Mouse (Mus musculus) kidney, postnatal 0 days (tissue): ENCODE data around the gene Cd9. TPM values are rescaled to one million over a fixed set of nuclear protein-coding genes. Genes with fewer than 3 reads are reported as not detected.

Source experiments
- ATAC-seq: fragments of 200-750 bp; cut with Nextera tagmentation; replicated peaks from 2 replicates; pipeline ENCODE4 v1.8.0; 2017; ENCODE audit warnings: low read depth, moderate number of reproducible peaks, moderate TSS enrichment, moderate library complexity; ENCODE audit not compliant: low FRiP score
- DNase-seq: peaks from one replicate; pipeline ENCODE4 v3.0.0-alpha.2; 2016; ENCODE audit warnings: low spot score
- H3K27ac ChIP-seq: fragments of 300-500 bp; sonication (generic); 2 replicates; pipeline ENCODE4 v1.5.1; 2014; ENCODE audit warnings: mild to moderate bottlenecking
- H3K27me3 ChIP-seq: fragments of 300-500 bp; sonication (generic); 2 replicates; pipeline ENCODE4 v1.6.1; 2014; ENCODE audit warnings: low read length, mixed read lengths; ENCODE audit not compliant: insufficient read depth
- H3K36me3 ChIP-seq: fragments of 300-500 bp; sonication (generic); 2 replicates; pipeline ENCODE4 v1.6.1; 2014; ENCODE audit warnings: low read length, mixed read lengths; ENCODE audit not compliant: insufficient read depth
- H3K4me1 ChIP-seq: fragments of 300-500 bp; sonication (generic); replicated peaks from 2 replicates; pipeline ENCODE4 v1.6.1; 2014; ENCODE audit warnings: antibody characterized with exemption, low read length, mixed read lengths; ENCODE audit not compliant: insufficient read depth
- H3K4me2 ChIP-seq: fragments of 300-500 bp; sonication (generic); 2 replicates; pipeline ENCODE4 v1.6.1; 2014; ENCODE audit warnings: mild to moderate bottlenecking, low read length, moderate library complexity, mixed read lengths
- H3K4me3 ChIP-seq: fragments of 300-500 bp; sonication (generic); replicated peaks from 2 replicates; pipeline ENCODE4 v1.5.1; 2014; ENCODE audit warnings: low read depth, low read length
- H3K9ac ChIP-seq: fragments of 300-500 bp; sonication (generic); 2 replicates; pipeline ENCODE4 v1.6.1; 2014; ENCODE audit warnings: low read depth, low read length
- H3K9me3 ChIP-seq: fragments of 300-500 bp; sonication (generic); replicated peaks from 2 replicates; pipeline ENCODE4 v1.6.1; 2016; ENCODE audit warnings: low read length, inconsistent platforms, mixed read lengths
- CTCF ChIP-seq: IDR thresholded peaks from 2 replicates; pipeline ENCODE4 v1.5.1; 2016; ENCODE audit warnings: antibody characterized with exemption, low read depth, mild to moderate bottlenecking, moderate library complexity
- WGBS: fragments of 180-500 bp; shearing (Covaris S2); extraction: QIAGEN DNeasy Blood & Tissue Kit; methylation state at CpG from one replicate; pipeline ENCODE4 v1.1.7; 2014; 5-methylcytosine and 5-hydroxymethylcytosine counted together
- polyA plus RNA-seq: library from polyadenylated mRNA; unstranded; fragments of >200 nt; fragmentation: Nextera tagmentation; extraction: Ambion mirVana; gene quantifications from 2 replicates; pipeline ENCODE4 v1.2.1, GENCODE M21; 2015

Gene Cd9
- polyA plus RNA-seq, 1 experiment from 2014 or later = 278 TPM

DNA sequence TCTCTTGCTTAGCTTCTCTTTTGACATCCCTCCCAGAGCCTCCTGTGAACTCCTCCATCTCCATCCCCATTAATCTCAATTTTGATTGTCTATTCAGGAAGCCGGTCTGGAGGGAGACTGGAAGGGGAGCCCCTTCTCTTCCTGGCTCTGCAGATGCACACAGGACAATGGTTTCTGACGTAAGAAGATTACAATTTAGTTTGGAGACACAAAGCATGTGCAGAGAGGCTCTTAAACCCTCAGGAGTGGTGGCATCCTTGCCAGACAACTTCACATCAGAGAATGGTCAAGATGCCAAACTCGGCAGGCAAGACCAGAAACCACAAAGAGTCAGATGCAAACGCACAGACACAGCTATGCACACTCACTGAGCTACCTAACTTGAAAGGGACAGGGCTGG is 22.7 kb downstream of the Cd9 start:
- no peak for DNase-seq
- H3K27ac ChIP-seq = 0 out of 2 replicates have a peak overlapping the region, but pooled peaks have one; percentile 31
- H3K4me1 ChIP-seq = peaks cover 26% of the 10 kb centered on the region

DNA sequence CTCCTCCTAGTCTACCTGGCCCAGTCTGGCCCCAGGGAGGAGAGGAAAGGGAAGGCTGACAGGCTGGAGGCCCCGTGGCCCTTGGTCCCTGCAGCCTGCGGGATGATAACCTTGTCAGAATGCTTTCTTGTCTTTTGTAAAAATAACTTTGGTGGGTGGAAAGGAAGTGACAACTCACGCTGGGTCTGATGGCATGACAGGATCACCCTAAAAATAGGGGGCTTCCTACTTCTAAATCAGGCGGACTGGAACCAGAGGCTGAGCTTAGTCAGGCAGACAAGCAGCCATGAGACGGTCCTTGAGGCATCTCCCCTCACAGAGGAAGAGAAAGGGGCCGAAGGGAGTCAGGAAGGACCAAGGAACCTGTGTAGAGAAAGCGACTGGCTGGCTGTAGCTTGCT is 23.3 kb downstream of the Cd9 start:
- H3K27ac ChIP-seq = 0 out of 2 replicates have a peak overlapping the region, but pooled peaks have one; percentile 31
- no peaks in the 10 kb centered on the region for H3K9me3 ChIP-seq
- no peak overlapping the region for H3K4me2 ChIP-seq
- H3K36me3 ChIP-seq = no peaks in the 10 kb centered on the region
- 70% methylated on average over 7 of the region's 7 CpGs for WGBS
- no peak overlapping the region for H3K4me3 ChIP-seq
- no peaks in the 10 kb centered on the region for H3K27me3 ChIP-seq
- DNase-seq (no peak), ATAC-seq (no peak)
- peaks cover 21% of the 10 kb centered on the region for H3K4me1 ChIP-seq
- TF ChIP-seq CTCF = no peak
- no peak overlapping the region for H3K9ac ChIP-seq

More for the DNA sequence above, 22.7 kb downstream of the Cd9 start:
- H3K36me3 ChIP-seq = no peaks in the 10 kb centered on the region
- 50% methylated on average over 4 of the region's 4 CpGs for WGBS
- H3K4me3 ChIP-seq = no peak overlapping the region
- no peaks in the 10 kb centered on the region for H3K27me3 ChIP-seq
- ATAC-seq = no peak
- H3K9me3 ChIP-seq = no peaks in the 10 kb centered on the region
- no peak for TF ChIP-seq CTCF
- H3K9ac ChIP-seq = no peak overlapping the region
- H3K4me2 ChIP-seq = no peak overlapping the region

DNA sequence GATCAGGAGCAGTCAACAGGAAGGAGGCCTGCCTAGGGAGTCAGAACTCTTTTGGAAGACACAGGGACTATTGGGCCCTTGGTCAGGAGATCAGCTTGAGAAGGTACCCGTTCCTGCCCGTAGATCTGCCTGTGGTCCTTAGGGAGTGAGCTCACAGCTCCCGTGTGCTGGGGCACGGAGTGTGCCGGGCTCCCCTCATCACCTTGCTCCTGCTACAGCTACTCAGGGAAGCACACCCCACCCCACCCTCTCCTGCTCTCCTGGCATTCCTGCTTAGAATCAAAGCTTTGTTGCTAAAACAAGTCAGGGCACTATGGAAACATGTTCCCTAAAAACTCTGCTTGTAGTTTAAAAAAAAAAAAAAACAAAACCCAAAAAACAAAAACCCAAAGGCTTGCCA is 24.0 kb downstream of the Cd9 start:
- Histone ChIP-seq H3K9me3 (no peaks in the 10 kb centered on the region), H3K4me2 (no peak overlapping the region), H3K27me3 (no peaks in the 10 kb centered on the region), H3K9ac (no peak overlapping the region), H3K4me3 (no peak overlapping the region), H3K36me3 (no peaks in the 10 kb centered on the region), H3K4me1 (peaks cover 21% of the 10 kb centered on the region), H3K27ac (no peak overlapping the region)
- WGBS = 87% methylated on average over 5 of the region's 5 CpGs
- no peak for TF ChIP-seq CTCF
- ATAC-seq (no peak), DNase-seq (no peak)

DNA sequence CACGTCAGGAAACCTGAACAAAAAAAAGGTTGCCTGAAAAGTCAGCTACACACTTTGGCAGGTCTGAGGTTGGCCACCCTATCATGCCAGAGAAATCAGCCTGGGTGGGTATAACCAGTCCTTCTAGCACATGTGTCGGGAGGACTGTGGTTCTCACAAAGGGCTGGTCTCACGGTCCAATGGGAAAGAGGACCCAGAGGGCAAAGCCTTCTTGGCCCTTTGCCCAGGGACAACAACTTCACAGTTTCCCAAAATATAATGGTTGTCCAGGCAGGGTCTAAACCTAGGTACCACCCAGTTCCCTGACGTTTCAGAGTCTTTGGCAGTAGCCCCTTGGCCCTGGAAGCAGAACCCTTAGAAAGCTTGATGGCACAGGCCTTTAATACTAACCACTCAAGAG is 25.4 kb downstream of the Cd9 start:
- Histone ChIP-seq H3K4me1 (peaks cover 13% of the 10 kb centered on the region; the same call in 1 of the 2 replicates), H3K4me2 (no peak overlapping the region), H3K36me3 (no peaks in the 10 kb centered on the region), H3K27ac (no peak overlapping the region), H3K9ac (no peak overlapping the region), H3K9me3 (no peaks in the 10 kb centered on the region), H3K4me3 (no peak overlapping the region), H3K27me3 (no peaks in the 10 kb centered on the region)
- no peak for TF ChIP-seq CTCF
- ATAC-seq (0 out of 2 replicates have a peak, but pooled peaks have one; percentile 22), DNase-seq (no peak)
- WGBS = 62% methylated on average over 4 of the region's 4 CpGs

DNA sequence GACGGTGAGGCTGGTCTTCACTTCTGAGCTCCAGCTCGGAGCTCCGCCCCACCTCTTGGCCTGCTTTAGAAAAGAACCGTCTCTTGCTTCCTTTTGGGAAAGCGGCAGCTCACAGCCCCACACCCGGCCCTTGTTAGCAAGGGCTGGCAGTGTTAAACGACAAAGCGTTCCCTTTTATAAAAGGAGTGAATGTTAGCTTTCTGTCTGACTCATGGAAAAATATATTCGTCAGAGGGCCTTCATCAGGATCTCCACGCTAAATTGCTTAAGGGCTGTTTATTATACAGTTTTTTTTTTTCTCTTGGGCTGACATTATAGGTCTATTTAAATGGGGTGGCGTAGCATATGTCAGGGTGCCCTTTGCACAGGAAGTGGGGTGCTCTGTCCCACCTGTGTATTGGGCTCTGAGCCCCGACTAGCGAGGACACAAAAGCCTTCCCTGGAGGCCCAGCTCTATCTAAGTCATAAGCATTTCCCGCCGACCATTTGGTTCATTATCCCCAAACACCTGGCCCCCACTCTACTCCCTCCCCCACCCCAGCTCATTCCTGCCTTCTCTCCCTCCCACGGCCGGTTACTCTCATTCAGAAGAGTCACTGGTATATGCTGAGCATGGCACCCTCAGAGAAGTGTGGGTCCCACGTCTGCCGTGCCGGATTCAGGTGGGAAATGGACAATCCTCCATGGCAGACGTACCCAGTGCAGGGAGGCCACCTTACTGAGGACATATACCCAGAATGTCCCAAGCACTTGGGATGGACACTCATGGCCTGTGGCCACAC is 26.2 kb downstream of the Cd9 start:
- no peak for TF ChIP-seq CTCF
- ATAC-seq (no peak), DNase-seq (no peak)
- Histone ChIP-seq H3K36me3 (0 out of 2 replicates have a peak, but pooled peaks cover 3% of the 10 kb centered on the region), H3K4me2 (no peak overlapping the region), H3K4me3 (no peak overlapping the region), H3K4me1 (0 out of 2 replicates have a peak, but pooled peaks cover 9% of the 10 kb centered on the region), H3K27me3 (no peaks in the 10 kb centered on the region), H3K27ac (peak overlapping the region; percentile 47; the same call in 1 of the 2 replicates), H3K9me3 (no peaks in the 10 kb centered on the region), H3K9ac (no peak overlapping the region)
- WGBS = 57% methylated on average over 21 of the region's 21 CpGs

DNA sequence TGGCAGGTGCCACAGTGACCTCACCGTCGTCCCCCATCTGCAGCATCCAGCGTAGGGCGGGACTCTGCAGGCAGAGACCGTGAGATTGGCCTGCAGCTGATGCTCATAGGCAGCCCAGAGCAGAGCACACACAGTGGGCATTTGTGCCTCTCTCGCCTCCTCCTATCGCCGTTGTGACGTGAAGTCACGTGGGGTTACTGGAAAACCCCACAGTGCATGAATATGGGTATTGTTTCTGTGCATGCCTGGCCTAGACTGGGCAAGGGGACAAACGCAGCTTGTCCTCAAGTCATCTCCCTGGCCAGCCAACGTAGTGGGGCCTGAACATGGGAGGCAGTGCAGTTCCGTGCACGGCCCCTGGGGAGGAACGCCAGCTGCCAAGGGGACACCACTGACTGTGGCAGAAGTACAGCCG is 27.3 kb downstream of the Cd9 start:
- no peak overlapping the region for H3K27ac ChIP-seq
- H3K9ac ChIP-seq = no peak overlapping the region
- WGBS = 78% methylated on average over 16 of the region's 16 CpGs
- H3K4me3 ChIP-seq = no peak overlapping the region
- peaks cover 11% of the 10 kb centered on the region; the same call in 1 of the 2 replicates for H3K36me3 ChIP-seq
- TF ChIP-seq CTCF = peak; percentile 12; the same call in 1 of the 2 replicates
- ATAC-seq = peak; percentile 50; the same call in 1 of the 2 replicates
- H3K9me3 ChIP-seq = no peaks in the 10 kb centered on the region
- H3K27me3 ChIP-seq = no peaks in the 10 kb centered on the region
- H3K4me2 ChIP-seq = no peak overlapping the region
- DNase-seq = no peak
- H3K4me1 ChIP-seq = 0 out of 2 replicates have a peak, but pooled peaks cover 9% of the 10 kb centered on the region
